Mouse (Mus musculus) lung, adult 2 months (tissue): ENCODE results near the gene Zdhhc14.

Experiments
- CTCF ChIP-seq: fragments of 200-500 bp; IDR thresholded peaks from 2 replicates; pipeline ENCODE4 v1.5.1; 2011; ENCODE audit warnings: mild to moderate bottlenecking, low read length, control low read depth; ENCODE audit not compliant: insufficient read depth
- POLR2A ChIP-seq: fragments of 200-500 bp; IDR thresholded peaks from 2 replicates; pipeline ENCODE4 v1.6.1; 2011; ENCODE audit warnings: low read depth, mild to moderate bottlenecking, control low read depth, low read length, borderline replicate concordance; ENCODE audit errors: extremely low read depth

GRCm38 (mm10) chr17:5607352-5607751, 115.0 kb downstream of the Zdhhc14 start:
- TF ChIP-seq POLR2A: no peak
- no peak for TF ChIP-seq CTCF
